In genomic region chr9:28337837-28338236, GRCm38 (mm10) we compare ENCODE assay signal across 15 mouse cellular contexts.
DNase-seq lines count a peak whose midpoint lies in the region; ATAC-seq and TF ChIP-seq lines count a peak whose summit lies in the region.
"Had no signal": no experiment of that assay in that cellular context is flagged by ENCODE, and none has a peak within 500 bp of the region (broad histone marks: within the 10 kb centered on the region; RNA-seq: fewer than 3 reads in every experiment).

No protein-coding gene starts in this region.

- H3K27ac ChIP-seq in forebrain, embryonic 14.5 days (ENCODE audit: low read depth, low read length), result no peak overlapping the region
- no peak overlapping the region for H3K27ac ChIP-seq in forebrain, embryonic 11.5 days (ENCODE audit: low read depth, low read length)
- H3K27ac ChIP-seq in layer of hippocampus, adult 2 months, result no peak overlapping the region
- H3K27ac ChIP-seq in cortical plate, adult 2 months (ENCODE audit: insufficient read depth, low read length), result 0 out of 2 replicates have a peak overlapping the region, but pooled peaks have one; percentile 20
- H3K27ac ChIP-seq: limb, embryonic 15.5 days; lung, embryonic 15.5 days; midbrain, embryonic 12.5 days had no signal

- 57% methylated on average over 2 of the region's 2 CpGs for WGBS in forebrain, embryonic 14.5 days
- 70% methylated on average over 2 of the region's 2 CpGs for WGBS in forebrain, embryonic 11.5 days

- no peak overlapping the region for H3K4me3 ChIP-seq in forebrain, embryonic 14.5 days (ENCODE audit: low read depth, low read length)
- no peak overlapping the region for H3K4me3 ChIP-seq in forebrain, embryonic 11.5 days (ENCODE audit: low read depth, low read length)
- no peak overlapping the region for H3K4me3 ChIP-seq in layer of hippocampus, adult 2 months
- H3K4me3 ChIP-seq in cortical plate, adult 2 months (ENCODE audit: insufficient read depth, low read length), result no peak overlapping the region
- H3K4me3 ChIP-seq: erythroblast, embryonic 14.5 days; limb, embryonic 15.5 days; lung, embryonic 15.5 days; midbrain, embryonic 12.5 days had no signal

- no peak overlapping the region for H3K4me2 ChIP-seq in forebrain, embryonic 14.5 days (ENCODE audit: low read length)
- no peak overlapping the region for H3K4me2 ChIP-seq in forebrain, embryonic 11.5 days (ENCODE audit: low read depth, low read length, severe bottlenecking)
- H3K4me2 ChIP-seq: limb, embryonic 15.5 days; lung, embryonic 15.5 days; midbrain, embryonic 12.5 days had no signal

- H3K9ac ChIP-seq in forebrain, embryonic 14.5 days (ENCODE audit: low read length), result no peak overlapping the region
- H3K9ac ChIP-seq in forebrain, embryonic 11.5 days (ENCODE audit: low read length), result no peak overlapping the region
- H3K9ac ChIP-seq: limb, embryonic 15.5 days; lung, embryonic 15.5 days; midbrain, embryonic 12.5 days had no signal

- DNase-seq in forebrain, embryonic 14.5 days (ENCODE audit: low spot score), result peak; percentile 58
- DNase-seq in forebrain, embryonic 11.5 days (ENCODE audit: low spot score), result no peak
- no peak for DNase-seq in layer of hippocampus, adult 2 months (ENCODE audit: low spot score in 2 of 2)
- no peak for DNase-seq in layer of hippocampus, postnatal 36 days
- DNase-seq in brain, embryonic 14.5 days (ENCODE audit: low read depth), result peak; percentile 72
- no peak for DNase-seq in ovary, postnatal 36 days (ENCODE audit: low spot score)
- DNase-seq in gastrocnemius, postnatal 4 days (ENCODE audit: low spot score in 2 of 2), result no peak
- DNase-seq: gastrocnemius, postnatal 25 days; kidney, postnatal 25 days; thymus, postnatal 4 days had no signal

- no peaks in the 10 kb centered on the region for H3K9me3 ChIP-seq in forebrain, embryonic 14.5 days (replicated peaks; ENCODE audit: control insufficient read depth, low read length)
- H3K9me3 ChIP-seq in forebrain, embryonic 11.5 days (ENCODE audit: control insufficient read depth, low read length), result no peaks in the 10 kb centered on the region
- H3K9me3 ChIP-seq: limb, embryonic 15.5 days; lung, embryonic 15.5 days; midbrain, embryonic 12.5 days had no signal

- peak; percentile 44; the same call in 1 of the 2 replicates for ATAC-seq in forebrain, embryonic 14.5 days
- no peak for ATAC-seq in forebrain, embryonic 11.5 days (replicated peaks; ENCODE audit: low FRiP score)

- no peak for TF ChIP-seq POLR2A in brain, embryonic 14.5 days (IDR thresholded peaks at IDR 0.05; ENCODE audit: borderline replicate concordance, extremely low read depth, insufficient read depth, insufficient read length, poor library complexity, severe bottlenecking)
- TF ChIP-seq POLR2A in cortical plate, adult 2 months (IDR thresholded peaks at IDR 0.05; ENCODE audit: extremely low read depth, insufficient read depth, low read length), result no peak

- TF ChIP-seq CTCF in layer of hippocampus, adult 2 months (conservative IDR thresholded peaks at IDR 0.05), result peak; percentile 66
- TF ChIP-seq CTCF in brain, embryonic 14.5 days (IDR thresholded peaks at IDR 0.05; ENCODE audit: borderline replicate concordance, extremely low read depth, insufficient read depth, insufficient read length), result peak; percentile 23; the same call in 1 of the 2 replicates
- no peak for TF ChIP-seq CTCF in cortical plate, adult 2 months (IDR thresholded peaks at IDR 0.05; ENCODE audit: extremely low read depth, insufficient read depth, low read length)

- H3K36me3 ChIP-seq in forebrain, embryonic 14.5 days (ENCODE audit: control insufficient read depth, insufficient read depth, low read length), result no peaks in the 10 kb centered on the region
- no peaks in the 10 kb centered on the region for H3K36me3 ChIP-seq in forebrain, embryonic 11.5 days (ENCODE audit: control insufficient read depth, insufficient read depth, low read length)
- H3K36me3 ChIP-seq: limb, embryonic 15.5 days; lung, embryonic 15.5 days; midbrain, embryonic 12.5 days had no signal

- no peaks in the 10 kb centered on the region for H3K27me3 ChIP-seq in forebrain, embryonic 14.5 days (replicated peaks; ENCODE audit: control insufficient read depth, insufficient read depth, low read length)
- no peaks in the 10 kb centered on the region for H3K27me3 ChIP-seq in forebrain, embryonic 11.5 days (ENCODE audit: control insufficient read depth, insufficient read depth, low read length)
- H3K27me3 ChIP-seq: limb, embryonic 15.5 days; lung, embryonic 15.5 days; midbrain, embryonic 12.5 days had no signal

- peaks cover 3% of the 10 kb centered on the region; the same call in 1 of the 2 replicates for H3K4me1 ChIP-seq in forebrain, embryonic 14.5 days (ENCODE audit: control insufficient read depth, insufficient read depth, low read length)
- no peaks in the 10 kb centered on the region for H3K4me1 ChIP-seq in forebrain, embryonic 11.5 days (replicated peaks; ENCODE audit: control insufficient read depth, insufficient read depth, low read length)
- peaks cover 9% of the 10 kb centered on the region for H3K4me1 ChIP-seq in cortical plate, adult 2 months (ENCODE audit: control insufficient read depth, insufficient read depth, low read length)
- H3K4me1 ChIP-seq: limb, embryonic 15.5 days had no signal

Comparison
In these comparisons a context has a peak if more than half of its experiments do, and no peak if none do; other contexts are left out.
1. DNase-seq: peak in forebrain, embryonic 14.5 days (single experiment) and brain, embryonic 14.5 days (single experiment); none in forebrain, embryonic 11.5 days (single experiment), layer of hippocampus, adult 2 months (0 of 2), layer of hippocampus, postnatal 36 days (0 of 2), ovary, postnatal 36 days (single experiment) and gastrocnemius, postnatal 4 days (0 of 2).